Mouse (Mus musculus) embryonic facial prominence, embryonic 14.5 days (tissue): ENCODE results near the gene Apoa5. TPM values are rescaled to one million over a fixed set of nuclear protein-coding genes. Genes with fewer than 3 reads are reported as not detected.
A peak's percentile ranks its signal among the peaks of the same experiment; 100 is the strongest.

Experiments
- ATAC-seq: fragments of 200-750 bp; cut with Nextera tagmentation; 2 replicates; pipeline ENCODE4 v1.8.0; 2017; ENCODE audit warnings: low read depth, moderate number of reproducible peaks, moderate TSS enrichment
- DNase-seq: peaks from one replicate; pipeline ENCODE4 v3.0.0-alpha.2; 2015; ENCODE audit warnings: low spot score
- H3K27ac ChIP-seq: fragments of 300-500 bp; sonication (generic); replicated peaks from 2 replicates; pipeline ENCODE4 v1.5.1; 2014; ENCODE audit warnings: low read depth, mild to moderate bottlenecking, low read length, moderate library complexity
- H3K27me3 ChIP-seq: fragments of 300-500 bp; sonication (generic); replicated peaks from 2 replicates; pipeline ENCODE4 v1.6.1; 2014; ENCODE audit warnings: low read length; ENCODE audit not compliant: control insufficient read depth, insufficient read depth
- H3K36me3 ChIP-seq: fragments of 300-500 bp; sonication (generic); 2 replicates; pipeline ENCODE4 v1.6.1; 2014; ENCODE audit warnings: low read length, mixed read lengths; ENCODE audit not compliant: control insufficient read depth, insufficient read depth
- H3K4me1 ChIP-seq: fragments of 300-500 bp; sonication (generic); 2 replicates; pipeline ENCODE4 v1.6.1; 2014; ENCODE audit warnings: antibody characterized with exemption, low read length; ENCODE audit not compliant: control insufficient read depth, insufficient read depth
- H3K4me2 ChIP-seq: fragments of 300-500 bp; sonication (generic); 2 replicates; pipeline ENCODE4 v1.6.1; 2014; ENCODE audit warnings: low read depth, mild to moderate bottlenecking, low read length, moderate library complexity, mixed read lengths
- H3K4me3 ChIP-seq: fragments of 300-500 bp; sonication (generic); 2 replicates; pipeline ENCODE4 v1.5.1; 2014; ENCODE audit warnings: low read depth, mild to moderate bottlenecking, low read length
- H3K9ac ChIP-seq: fragments of 300-500 bp; sonication (generic); 2 replicates; pipeline ENCODE4 v1.6.1; 2014; ENCODE audit warnings: low read depth, mild to moderate bottlenecking, low read length, moderate library complexity, mixed read lengths
- H3K9me3 ChIP-seq: fragments of 300-500 bp; sonication (generic); 2 replicates; pipeline ENCODE4 v1.6.1; 2016; ENCODE audit warnings: low read length; ENCODE audit not compliant: control insufficient read depth
- WGBS: fragments of 180-500 bp; shearing (Covaris S2); extraction: QIAGEN DNeasy Blood & Tissue Kit; methylation state at CpG from one replicate; pipeline ENCODE4 v1.1.7; 2014; 5-methylcytosine and 5-hydroxymethylcytosine counted together
- polyA plus RNA-seq: library from polyadenylated mRNA; unstranded; fragments of >200 nt; fragmentation: Nextera tagmentation; extraction: Ambion mirVana; gene quantifications from 2 replicates; pipeline ENCODE4 v1.2.1, GENCODE M21; 2014

Apoa5 gene
- polyA plus RNA-seq, 1 experiment from 2014 or later = not detected

DNA sequence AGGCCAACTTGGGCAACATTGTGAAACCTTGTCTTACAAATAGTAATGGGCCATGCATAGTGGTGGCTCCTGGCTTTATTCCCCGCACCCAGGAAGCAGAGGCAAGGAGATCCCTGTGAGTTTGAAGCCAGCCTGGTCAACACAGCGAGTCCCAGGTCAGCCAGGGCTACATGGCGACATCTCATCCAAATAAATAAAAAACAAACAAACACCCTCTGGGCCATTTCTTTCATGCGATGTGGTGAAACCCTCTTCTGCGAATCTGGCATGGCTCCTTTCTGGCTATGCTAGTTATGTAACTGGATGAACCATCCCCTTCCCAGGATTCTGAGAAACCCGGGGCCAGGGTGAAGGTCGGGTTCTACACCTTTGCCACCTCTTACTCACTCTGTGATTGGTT lies 12.3 kb upstream of the Apoa5 start:
- DNase-seq (no peak), ATAC-seq (no peak)
- no peaks in the 10 kb centered on the region for H3K36me3 ChIP-seq
- no peaks in the 10 kb centered on the region for H3K4me1 ChIP-seq
- no peaks in the 10 kb centered on the region for H3K27me3 ChIP-seq
- no peak overlapping the region for H3K4me2 ChIP-seq
- no peak overlapping the region for H3K27ac ChIP-seq
- 87% methylated on average over 7 of the region's 7 CpGs for WGBS
- no peak overlapping the region for H3K9ac ChIP-seq
- H3K4me3 ChIP-seq = no peak overlapping the region
- H3K9me3 ChIP-seq = no peaks in the 10 kb centered on the region

DNA sequence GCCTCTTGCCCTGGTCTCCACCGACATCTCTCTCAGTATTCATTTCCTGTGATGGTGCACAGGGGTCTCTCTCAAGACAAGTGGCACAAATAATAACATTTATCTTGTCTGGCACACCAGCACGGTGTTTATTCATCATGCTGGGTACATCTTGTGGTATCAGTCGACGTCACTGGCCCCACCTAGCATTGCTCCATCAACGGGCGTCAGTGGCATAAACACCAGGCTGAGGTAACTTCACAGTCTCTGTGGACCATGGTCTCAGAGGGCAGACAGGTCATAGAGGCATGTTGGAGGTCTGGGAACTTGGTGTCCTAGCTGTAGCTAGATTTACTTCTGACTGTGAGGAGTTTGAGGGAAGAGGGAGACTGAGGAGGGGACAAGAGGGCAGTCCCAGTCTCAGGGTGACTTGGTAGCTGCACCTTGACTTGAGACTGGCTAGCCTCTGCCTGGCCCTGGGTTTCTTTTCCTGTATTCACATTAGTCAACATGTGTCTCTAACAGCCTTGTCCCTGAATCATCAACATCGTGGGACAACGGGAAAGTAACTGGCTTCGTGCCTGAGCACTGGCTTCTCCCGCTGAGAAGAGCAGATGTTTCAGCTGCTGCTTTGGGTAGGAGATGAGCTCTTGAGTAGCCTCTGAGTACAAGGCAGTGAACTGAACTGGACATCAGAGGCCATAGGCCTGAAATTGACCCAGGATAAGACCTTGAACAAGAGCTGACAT lies 11.6 kb upstream of the Apoa5 start:
- no peak for DNase-seq
- Histone ChIP-seq H3K4me2 (no peak overlapping the region), H3K27ac (no peak overlapping the region), H3K4me1 (no peaks in the 10 kb centered on the region), H3K27me3 (no peaks in the 10 kb centered on the region), H3K9me3 (no peaks in the 10 kb centered on the region), H3K36me3 (no peaks in the 10 kb centered on the region), H3K9ac (no peak overlapping the region), H3K4me3 (no peak overlapping the region)
- ATAC-seq = no peak
- 85% methylated on average over 10 of the region's 10 CpGs for WGBS

GRCm38 (mm10) chr9:46257546-46257945 lies 10.9 kb upstream of the Apoa5 start:
- no peaks in the 10 kb centered on the region for H3K9me3 ChIP-seq
- no peak overlapping the region for H3K9ac ChIP-seq
- H3K27ac ChIP-seq = no peak overlapping the region
- H3K36me3 ChIP-seq = no peaks in the 10 kb centered on the region
- H3K27me3 ChIP-seq = no peaks in the 10 kb centered on the region
- no peak overlapping the region for H3K4me2 ChIP-seq
- ATAC-seq = no peak
- no peaks in the 10 kb centered on the region for H3K4me1 ChIP-seq
- WGBS = 73% methylated on average over 3 of the region's 3 CpGs
- DNase-seq = peak; percentile 9
- no peak overlapping the region for H3K4me3 ChIP-seq

- WGBS = 89% methylated on average over 6 of the region's 6 CpGs
- no peak overlapping the region for H3K27ac ChIP-seq
- no peak overlapping the region for H3K4me2 ChIP-seq
- H3K4me3 ChIP-seq = no peak overlapping the region
- H3K9me3 ChIP-seq = no peaks in the 10 kb centered on the region
- no peak overlapping the region for H3K9ac ChIP-seq
- H3K4me1 ChIP-seq = no peaks in the 10 kb centered on the region
- ATAC-seq = no peak
- DNase-seq = no peak
- H3K27me3 ChIP-seq = no peaks in the 10 kb centered on the region
- no peaks in the 10 kb centered on the region for H3K36me3 ChIP-seq
Measured at GRCm38 (mm10) chr9:46259111-46259510, 9.3 kb upstream of the Apoa5 start.

GRCm38 (mm10) chr9:46261131-46261530 lies 7.3 kb upstream of the Apoa5 start:
- WGBS = 83% methylated on average over 7 of the region's 7 CpGs
- Histone ChIP-seq H3K4me1 (no peaks in the 10 kb centered on the region), H3K27me3 (no peaks in the 10 kb centered on the region), H3K9ac (no peak overlapping the region), H3K4me2 (no peak overlapping the region), H3K4me3 (no peak overlapping the region), H3K36me3 (no peaks in the 10 kb centered on the region), H3K9me3 (no peaks in the 10 kb centered on the region), H3K27ac (no peak overlapping the region)
- DNase-seq = no peak
- no peak for ATAC-seq

- Histone ChIP-seq H3K4me1 (no peaks in the 10 kb centered on the region), H3K27me3 (peaks cover 3% of the 10 kb centered on the region; the same call in 1 of the 2 replicates), H3K4me2 (no peak overlapping the region), H3K9me3 (no peaks in the 10 kb centered on the region), H3K36me3 (no peaks in the 10 kb centered on the region), H3K4me3 (no peak overlapping the region), H3K27ac (no peak overlapping the region), H3K9ac (0 out of 2 replicates have a peak overlapping the region, but pooled peaks have one; percentile 5)
- no peak for ATAC-seq
- no peak for DNase-seq
- WGBS = 92% methylated on average over 5 of the region's 5 CpGs
Measured at GRCm38 (mm10) chr9:46269125-46269524, 692 bp downstream of the Apoa5 start.

- H3K27me3 ChIP-seq = peaks cover 3% of the 10 kb centered on the region; the same call in 1 of the 2 replicates
- H3K27ac ChIP-seq = no peak overlapping the region
- no peak overlapping the region for H3K9ac ChIP-seq
- WGBS = 90% methylated on average over 4 of the region's 4 CpGs
- no peak overlapping the region for H3K4me2 ChIP-seq
- H3K4me1 ChIP-seq = no peaks in the 10 kb centered on the region
- DNase-seq (no peak), ATAC-seq (no peak)
- H3K9me3 ChIP-seq = no peaks in the 10 kb centered on the region
- H3K36me3 ChIP-seq = peaks cover 6% of the 10 kb centered on the region
- no peak overlapping the region for H3K4me3 ChIP-seq
Measured at GRCm38 (mm10) chr9:46270782-46271181, 2.3 kb downstream of the Apoa5 start.

- no peak for ATAC-seq
- no peaks in the 10 kb centered on the region for H3K4me1 ChIP-seq
- DNase-seq = no peak
- peaks cover 19% of the 10 kb centered on the region for H3K36me3 ChIP-seq
- H3K9ac ChIP-seq = no peak overlapping the region
- no peaks in the 10 kb centered on the region for H3K9me3 ChIP-seq
- no peak overlapping the region for H3K4me2 ChIP-seq
- peaks cover 3% of the 10 kb centered on the region; the same call in 1 of the 2 replicates for H3K27me3 ChIP-seq
- no peak overlapping the region for H3K4me3 ChIP-seq
- no peak overlapping the region for H3K27ac ChIP-seq
- WGBS = 83% methylated on average over 9 of the region's 9 CpGs
Measured at GRCm38 (mm10) chr9:46272070-46272469, 3.6 kb downstream of the Apoa5 start.
